Mouse (Mus musculus): Measurements from ENCODE around the gene Rnf130. TPM values are rescaled to one million over a fixed set of nuclear protein-coding genes. Genes with fewer than 3 reads are reported as not detected.

Gene Rnf130
- polyA plus RNA-seq, 2 experiments: 16.0 to 36.3 TPM

DNA sequence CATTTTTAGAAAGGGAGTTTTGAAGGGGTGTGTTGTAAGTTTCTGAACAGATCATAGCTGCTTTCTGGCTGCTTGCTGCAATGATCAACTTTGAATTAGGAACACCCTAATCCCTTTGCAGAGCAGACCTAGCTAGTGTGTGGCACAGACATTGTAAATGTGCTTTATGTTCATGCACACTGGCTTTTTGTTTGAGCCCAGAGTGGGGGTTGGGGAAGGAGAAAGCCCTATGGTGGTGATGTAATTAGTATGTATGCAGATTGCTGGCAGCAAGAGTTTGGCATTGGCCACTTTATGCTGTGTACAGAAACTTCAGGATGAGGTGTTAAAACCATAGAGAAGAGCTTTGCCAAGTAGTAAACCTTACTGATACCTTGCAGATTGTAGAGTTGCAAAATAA lies 3.3 kb downstream of the Rnf130 start:
- Histone ChIP-seq H3K4me2 (ENCODE audit: low read depth) (no peak overlapping the region), H3K27me3 (ENCODE audit: control insufficient read depth, insufficient read depth, low read length) (peaks cover 4% of the 10 kb centered on the region; the same call in 1 of the 2 replicates), H3K4me3 (ENCODE audit: insufficient read depth in 1 of 2, low read depth in 2 of 2, low read length in 2 of 2) (no peak overlapping the region), H3K27ac (no peak overlapping the region), H3K9ac (replicated peaks) (no peak overlapping the region), H3K36me3 (replicated peaks; ENCODE audit: control insufficient read depth, insufficient read depth, low read depth) (no peaks in the 10 kb centered on the region), H3K9me3 (ENCODE audit: control insufficient read depth, low read length) (no peaks in the 10 kb centered on the region), H3K4me1 (replicated peaks; ENCODE audit: control insufficient read depth in 2 of 2, insufficient read depth in 2 of 2, low read length in 1 of 2) (peaks cover 0 to 10% of the 10 kb centered on the region in 2 experiments; a peak in 3 of 4 replicates)
- no peak for DNase-seq (ENCODE audit: low read depth in 3 of 3, low spot score in 3 of 3)
- no peak for TF ChIP-seq EP300 (IDR thresholded peaks at IDR 0.05; ENCODE audit: low read depth)
- TF ChIP-seq CTCF (IDR thresholded peaks at IDR 0.05; ENCODE audit: low read depth): no peak
- ATAC-seq (ENCODE audit: insufficient read depth): no peak

DNA sequence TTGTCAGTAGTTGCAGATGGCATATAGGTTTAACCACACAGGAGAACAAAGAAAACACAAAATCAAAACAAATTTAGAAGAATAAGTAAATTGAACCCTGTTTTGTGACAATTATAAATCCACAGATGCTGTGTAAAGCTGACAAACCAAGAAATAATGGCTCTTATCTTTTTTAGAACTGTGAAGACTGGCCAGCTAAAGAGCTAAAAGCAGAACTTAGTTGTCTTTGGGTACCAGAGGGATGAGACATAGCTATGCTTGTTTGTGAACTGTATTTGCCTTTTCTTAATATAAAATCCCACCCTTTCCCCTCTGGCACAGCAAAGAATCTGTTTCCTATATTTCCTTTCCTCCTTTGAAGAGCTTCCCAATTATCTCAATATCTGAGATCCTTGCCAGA lies 9.0 kb downstream of the Rnf130 start:
- Histone ChIP-seq H3K4me1 (replicated peaks; ENCODE audit: control insufficient read depth in 2 of 2, insufficient read depth in 2 of 2, low read length in 1 of 2) (peaks cover 15% of the 10 kb centered on the region in 2 experiments), H3K4me3 (ENCODE audit: insufficient read depth in 1 of 2, low read depth in 2 of 2, low read length in 2 of 2) (no peak overlapping the region), H3K27me3 (ENCODE audit: control insufficient read depth, insufficient read depth, low read length) (no peaks in the 10 kb centered on the region), H3K4me2 (ENCODE audit: low read depth) (no peak overlapping the region), H3K36me3 (replicated peaks; ENCODE audit: control insufficient read depth, insufficient read depth, low read depth) (no peaks in the 10 kb centered on the region), H3K9me3 (ENCODE audit: control insufficient read depth, low read length) (no peaks in the 10 kb centered on the region), H3K27ac (no peak overlapping the region), H3K9ac (replicated peaks) (no peak overlapping the region)
- DNase-seq (ENCODE audit: low read depth in 3 of 3, low spot score in 3 of 3) (no peak), ATAC-seq (ENCODE audit: insufficient read depth) (no peak)
- no peak for TF ChIP-seq CTCF (IDR thresholded peaks at IDR 0.05; ENCODE audit: low read depth)
- TF ChIP-seq EP300 (IDR thresholded peaks at IDR 0.05; ENCODE audit: low read depth): no peak

GRCm38 (mm10) chr11:50035726-50036125 lies 10.6 kb downstream of the Rnf130 start:
- peak; percentile 58; the same call in 1 of the 2 replicates for ATAC-seq (ENCODE audit: insufficient read depth)
- H3K27ac ChIP-seq: no peak overlapping the region
- H3K9me3 ChIP-seq (ENCODE audit: control insufficient read depth, low read length): no peaks in the 10 kb centered on the region
- TF ChIP-seq EP300 (IDR thresholded peaks at IDR 0.05; ENCODE audit: low read depth) (peak; percentile 79), CTCF (IDR thresholded peaks at IDR 0.05; ENCODE audit: low read depth) (no peak)
- H3K27me3 ChIP-seq (ENCODE audit: control insufficient read depth, insufficient read depth, low read length): no peaks in the 10 kb centered on the region
- H3K4me3 ChIP-seq (ENCODE audit: insufficient read depth in 1 of 2, low read depth in 2 of 2, low read length in 2 of 2): no peak overlapping the region
- peaks cover 15% of the 10 kb centered on the region in 2 experiments for H3K4me1 ChIP-seq (replicated peaks; ENCODE audit: control insufficient read depth in 2 of 2, insufficient read depth in 2 of 2, low read length in 1 of 2)
- peak in 1 of 3 experiments; percentile 13 for DNase-seq (ENCODE audit: low read depth in 3 of 3, low spot score in 3 of 3)
- H3K9ac ChIP-seq (replicated peaks): no peak overlapping the region
- no peaks in the 10 kb centered on the region for H3K36me3 ChIP-seq (replicated peaks; ENCODE audit: control insufficient read depth, insufficient read depth, low read depth)
- no peak overlapping the region for H3K4me2 ChIP-seq (ENCODE audit: low read depth)
- WGBS (ENCODE audit: insufficient replicate concordance): 12% methylated on average over 3 of the region's 3 CpGs

DNA sequence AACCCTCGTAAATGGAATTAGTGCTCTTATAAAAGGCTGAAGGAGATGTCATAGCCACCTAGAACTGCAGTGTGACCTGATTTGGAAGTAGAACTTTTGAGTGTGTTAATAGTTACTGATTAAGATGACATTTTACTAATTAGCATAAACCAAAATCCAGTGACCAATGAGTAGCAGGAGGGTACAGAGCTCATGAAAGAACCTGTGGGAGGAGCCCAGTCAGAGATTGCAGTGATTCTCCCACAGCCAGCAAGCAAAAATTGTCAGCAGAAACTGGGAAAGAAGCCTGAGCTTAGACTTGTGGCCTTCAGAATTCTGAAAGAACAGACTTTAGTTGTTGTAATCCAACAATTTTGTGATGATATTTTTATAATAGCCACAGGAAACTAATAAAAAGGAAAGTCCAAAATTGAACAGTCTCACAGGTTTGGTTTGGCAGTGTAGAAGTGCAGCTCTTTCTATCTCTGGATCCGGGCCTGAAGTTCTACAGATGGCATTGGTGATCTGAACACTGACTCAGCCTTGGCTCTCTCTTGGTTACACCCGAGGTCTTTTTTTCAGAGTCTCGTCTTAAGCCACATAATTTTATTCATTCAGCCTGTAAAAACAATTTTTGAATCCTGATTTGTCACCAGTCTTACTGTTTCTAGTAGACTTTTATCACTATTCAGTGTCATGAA lies 11.8 kb downstream of the Rnf130 start:
- ATAC-seq (ENCODE audit: insufficient read depth) (no peak), DNase-seq (ENCODE audit: low read depth in 3 of 3, low spot score in 3 of 3) (no peak)
- Histone ChIP-seq H3K27ac (no peak overlapping the region), H3K4me1 (replicated peaks; ENCODE audit: control insufficient read depth in 2 of 2, insufficient read depth in 2 of 2, low read length in 1 of 2) (peaks cover 15 to 17% of the 10 kb centered on the region in 2 experiments), H3K9me3 (ENCODE audit: control insufficient read depth, low read length) (no peaks in the 10 kb centered on the region), H3K4me3 (ENCODE audit: insufficient read depth in 1 of 2, low read depth in 2 of 2, low read length in 2 of 2) (no peak overlapping the region), H3K27me3 (ENCODE audit: control insufficient read depth, insufficient read depth, low read length) (no peaks in the 10 kb centered on the region), H3K36me3 (replicated peaks; ENCODE audit: control insufficient read depth, insufficient read depth, low read depth) (no peaks in the 10 kb centered on the region), H3K9ac (replicated peaks) (no peak overlapping the region), H3K4me2 (ENCODE audit: low read depth) (no peak overlapping the region)
- 41% methylated on average over 4 of the region's 4 CpGs for WGBS (ENCODE audit: insufficient replicate concordance)
- no peak for TF ChIP-seq EP300 (IDR thresholded peaks at IDR 0.05; ENCODE audit: low read depth)
- no peak for TF ChIP-seq CTCF (IDR thresholded peaks at IDR 0.05; ENCODE audit: low read depth)

DNA sequence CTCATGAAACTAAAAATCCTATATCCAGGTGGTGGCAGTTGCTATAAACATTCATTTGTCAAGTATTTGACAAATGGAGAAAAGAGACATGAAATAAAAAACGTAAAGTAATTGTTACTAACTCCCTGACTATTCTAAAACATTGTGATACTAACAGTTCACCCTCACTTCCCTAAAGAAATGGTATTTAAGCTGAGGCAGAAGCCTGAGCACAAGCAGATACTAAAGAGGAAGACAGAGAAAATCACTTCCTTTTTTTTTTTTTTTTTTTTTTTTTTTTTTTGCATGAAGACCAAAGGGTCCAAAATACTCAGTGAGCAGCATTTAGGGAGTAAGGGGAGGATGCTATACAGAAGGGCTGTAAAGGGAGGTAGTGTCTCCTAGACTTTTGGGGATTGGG lies 13.6 kb downstream of the Rnf130 start:
- H3K27me3 ChIP-seq (ENCODE audit: control insufficient read depth, insufficient read depth, low read length): no peaks in the 10 kb centered on the region
- no peak for TF ChIP-seq CTCF (IDR thresholded peaks at IDR 0.05; ENCODE audit: low read depth)
- no peak for TF ChIP-seq EP300 (IDR thresholded peaks at IDR 0.05; ENCODE audit: low read depth)
- DNase-seq (ENCODE audit: low read depth in 3 of 3, low spot score in 3 of 3) (no peak), ATAC-seq (ENCODE audit: insufficient read depth) (no peak)
- 25% methylated on average over 1 of the region's 1 CpGs for WGBS (ENCODE audit: insufficient replicate concordance)
- H3K4me2 ChIP-seq (ENCODE audit: low read depth): no peak overlapping the region
- no peaks in the 10 kb centered on the region for H3K9me3 ChIP-seq (ENCODE audit: control insufficient read depth, low read length)
- H3K36me3 ChIP-seq (replicated peaks; ENCODE audit: control insufficient read depth, insufficient read depth, low read depth): no peaks in the 10 kb centered on the region
- H3K4me3 ChIP-seq (ENCODE audit: insufficient read depth in 1 of 2, low read depth in 2 of 2, low read length in 2 of 2): no peak overlapping the region
- H3K4me1 ChIP-seq (replicated peaks; ENCODE audit: control insufficient read depth in 2 of 2, insufficient read depth in 2 of 2, low read length in 1 of 2): peaks cover 19 to 23% of the 10 kb centered on the region in 2 experiments
- H3K9ac ChIP-seq (replicated peaks): no peak overlapping the region
- no peak overlapping the region for H3K27ac ChIP-seq

Data from liver, embryonic 14.5 days (tissue).